Mouse (Mus musculus): ENCODE data around the gene Rexo5.

- no peak for TF ChIP-seq CTCF (IDR thresholded peaks at IDR 0.05; ENCODE audit: low read depth)
- no peak for TF ChIP-seq EP300 (IDR thresholded peaks at IDR 0.05; ENCODE audit: low read depth)
Measured at GRCm38 (mm10) chr7:119866136-119866535, 72.3 kb downstream of the Rexo5 start.
